Comparison of ENCODE assay signal across 18 mouse cellular contexts in genomic region chr1:190741421-190741820, GRCm38 (mm10).
"Had no signal": no experiment of that assay in that cellular context is flagged by ENCODE, and none has a peak within 500 bp of the region (broad histone marks: within the 10 kb centered on the region; RNA-seq: fewer than 3 reads in every experiment).

No protein-coding gene starts in this region.

- H3K4me1 ChIP-seq: kidney, embryonic 15.5 days; limb, embryonic 12.5 days; limb, embryonic 15.5 days; megakaryocyte, embryonic 14.5 days; midbrain, embryonic 10.5 days; midbrain, embryonic 15.5 days; stomach, embryonic 15.5 days had no signal

- ATAC-seq: liver, postnatal 0 days; midbrain, embryonic 15.5 days had no signal

- H3K4me2 ChIP-seq: kidney, embryonic 15.5 days; limb, embryonic 12.5 days; limb, embryonic 15.5 days; liver, embryonic 11.5 days; midbrain, embryonic 15.5 days; stomach, embryonic 15.5 days had no signal

- H3K27ac ChIP-seq: kidney, embryonic 15.5 days; limb, embryonic 12.5 days; limb, embryonic 15.5 days; liver, embryonic 14.5 days; midbrain, embryonic 10.5 days; midbrain, embryonic 15.5 days; stomach, embryonic 15.5 days had no signal

- H3K4me3 ChIP-seq: kidney, embryonic 15.5 days; limb, embryonic 12.5 days; limb, embryonic 15.5 days; midbrain, embryonic 10.5 days; midbrain, embryonic 15.5 days; stomach, embryonic 15.5 days had no signal

- DNase-seq: kidney, adult 11 months; kidney, adult 8-10 months; kidney, postnatal 10 days; kidney, postnatal 36 days; left cerebral cortex, postnatal 4 days; liver, postnatal 0 days; right cerebral cortex, postnatal 25 days; spleen, adult 18-20 months; thymus, postnatal 25 days had no signal

- H3K9ac ChIP-seq: kidney, embryonic 15.5 days; limb, embryonic 12.5 days; limb, embryonic 15.5 days; liver, embryonic 14.5 days; liver, postnatal 0 days; midbrain, embryonic 15.5 days; stomach, embryonic 15.5 days had no signal

- H3K27me3 ChIP-seq: kidney, embryonic 15.5 days; limb, embryonic 12.5 days; limb, embryonic 15.5 days; megakaryocyte, embryonic 14.5 days; midbrain, embryonic 15.5 days; stomach, embryonic 15.5 days had no signal

- H3K9me3 ChIP-seq: kidney, embryonic 15.5 days; limb, embryonic 12.5 days; limb, embryonic 15.5 days; midbrain, embryonic 10.5 days; midbrain, embryonic 15.5 days; stomach, embryonic 15.5 days had no signal

- H3K36me3 ChIP-seq: kidney, embryonic 15.5 days; limb, embryonic 12.5 days; limb, embryonic 15.5 days; midbrain, embryonic 10.5 days; midbrain, embryonic 15.5 days; stomach, embryonic 15.5 days had no signal
